Mouse (Mus musculus) mouse embryonic stem cell (cell line): ENCODE data around the gene Snx13.

Source experiments
- in situ Hi-C, 2 experiments: fragments of 300-500 bp; cut with MboI; formaldehyde crosslinking; loops; 1 replicate in 1 of 2; 3 replicates in 1 of 2; pipeline ENCODE4 v1.14.3; 2019 to 2020; ENCODE audit warnings: low sequenced_read_pairs in 2 of 2, low pct_unique_long_range_greater_than_20kb in 1 of 2, mixed read lengths in 1 of 2; ENCODE audit not compliant: unreplicated experiment in 1 of 2

Gene Snx13

DNA sequence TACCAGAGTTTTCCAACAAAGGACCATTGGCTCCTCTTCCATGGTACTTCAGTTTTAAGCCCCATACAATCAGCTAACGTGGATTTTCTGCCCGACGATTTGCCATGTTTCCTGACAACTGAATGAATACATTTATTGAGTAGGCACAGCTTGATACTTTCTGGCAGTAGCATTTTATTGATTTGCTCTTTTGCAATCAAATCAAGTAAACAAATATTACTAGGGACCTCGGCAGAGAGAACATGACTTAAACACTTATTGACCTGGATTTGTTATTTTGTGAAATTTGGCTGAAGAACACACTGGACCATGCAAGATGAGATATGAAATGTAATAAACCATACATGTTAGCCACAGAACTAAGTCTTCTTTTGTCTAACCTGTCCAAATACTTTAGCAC is 123.3 kb downstream of the Snx13 start:
- in situ Hi-C loops, result no loop called here

DNA sequence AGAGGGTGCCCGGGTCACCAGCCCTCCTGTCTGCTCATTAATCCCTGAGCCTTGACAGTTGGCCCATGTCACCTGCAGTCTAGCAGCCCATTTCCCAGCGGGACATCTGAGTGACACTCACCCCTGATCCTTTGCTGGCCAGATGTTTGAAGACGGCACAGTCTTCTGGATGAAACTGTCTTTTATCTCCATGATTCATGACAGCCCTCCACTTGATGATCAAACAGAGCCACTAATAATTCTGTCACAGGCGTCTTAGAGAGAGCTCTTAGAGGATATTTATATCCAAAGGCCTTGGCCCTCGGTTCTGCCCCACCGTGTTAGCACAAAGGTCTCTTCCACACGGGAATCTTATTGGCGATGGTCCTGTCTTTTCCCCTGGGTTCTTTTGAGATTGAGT is 129.0 kb downstream of the Snx13 start:
- in situ Hi-C loops, result loop anchor here (25.0 kb wide), 2 partner anchors 239 to 514 kb away; no protein-coding TSS in a partner anchor

DNA sequence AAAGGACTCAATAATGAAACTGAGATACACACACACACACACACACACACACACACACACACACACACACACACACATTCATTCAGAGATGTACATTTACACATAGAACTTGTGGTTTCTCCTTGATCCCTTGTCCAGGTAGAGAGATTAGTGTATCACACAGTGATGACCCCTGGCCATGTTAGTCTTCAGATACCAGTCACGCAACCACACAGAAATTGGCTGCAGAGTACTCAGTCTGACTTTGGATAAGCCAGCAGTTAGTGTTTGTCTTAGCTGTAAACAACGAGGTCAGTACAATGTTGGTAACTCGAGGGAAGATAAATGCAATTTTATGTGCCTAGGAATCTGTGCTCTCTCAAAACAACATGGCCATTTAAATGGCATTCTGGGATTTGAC is 129.6 kb downstream of the Snx13 start:
- in situ Hi-C loops, result loop anchor here (25.0 kb wide), 2 partner anchors 239 to 514 kb away; no protein-coding TSS in a partner anchor

DNA sequence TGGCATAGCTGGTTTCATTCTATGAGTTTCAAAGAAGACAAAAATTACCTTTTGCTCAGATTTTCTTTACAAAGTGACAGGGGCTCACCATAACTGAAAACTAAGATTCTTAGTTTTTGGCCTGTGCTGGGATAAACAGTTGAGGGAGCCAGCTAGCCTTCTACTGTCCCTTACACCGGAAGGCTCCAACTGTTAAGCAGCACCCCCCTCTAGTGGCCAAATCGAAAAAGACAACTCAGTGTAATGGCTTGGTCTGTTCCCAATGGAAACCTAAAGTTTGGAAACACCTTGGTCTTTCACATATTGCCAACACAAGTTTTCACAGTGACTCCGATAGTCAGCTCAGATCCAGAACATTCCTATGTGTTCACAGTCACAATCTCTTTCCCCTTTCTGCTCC is 135.7 kb downstream of the Snx13 start:
- in situ Hi-C loops, result loop anchor here (25.0 kb wide), 2 partner anchors 245 to 520 kb away; no protein-coding TSS in a partner anchor

DNA sequence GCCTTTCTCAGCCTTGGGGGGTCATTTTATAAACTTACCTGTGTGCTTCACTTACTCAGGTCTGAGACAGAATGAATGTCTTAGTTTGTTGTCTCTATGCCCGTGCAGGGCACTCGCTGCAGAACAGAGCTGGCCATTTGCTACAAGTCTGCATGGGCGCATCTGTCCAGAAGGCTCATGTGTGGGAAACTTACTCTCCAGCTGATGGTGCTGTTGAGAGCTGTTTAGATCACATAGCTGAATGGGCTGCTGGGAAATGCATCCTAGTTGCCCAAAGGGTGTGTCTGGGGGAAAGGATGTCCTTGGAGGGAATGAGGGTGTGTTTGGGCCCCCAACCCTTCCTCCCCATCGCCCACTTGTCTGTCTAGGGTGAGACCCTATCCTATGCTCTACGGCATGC is 137.3 kb downstream of the Snx13 start:
- in situ Hi-C loops, result loop anchor here (25.0 kb wide), 2 partner anchors 247 to 522 kb away; no protein-coding TSS in a partner anchor

DNA sequence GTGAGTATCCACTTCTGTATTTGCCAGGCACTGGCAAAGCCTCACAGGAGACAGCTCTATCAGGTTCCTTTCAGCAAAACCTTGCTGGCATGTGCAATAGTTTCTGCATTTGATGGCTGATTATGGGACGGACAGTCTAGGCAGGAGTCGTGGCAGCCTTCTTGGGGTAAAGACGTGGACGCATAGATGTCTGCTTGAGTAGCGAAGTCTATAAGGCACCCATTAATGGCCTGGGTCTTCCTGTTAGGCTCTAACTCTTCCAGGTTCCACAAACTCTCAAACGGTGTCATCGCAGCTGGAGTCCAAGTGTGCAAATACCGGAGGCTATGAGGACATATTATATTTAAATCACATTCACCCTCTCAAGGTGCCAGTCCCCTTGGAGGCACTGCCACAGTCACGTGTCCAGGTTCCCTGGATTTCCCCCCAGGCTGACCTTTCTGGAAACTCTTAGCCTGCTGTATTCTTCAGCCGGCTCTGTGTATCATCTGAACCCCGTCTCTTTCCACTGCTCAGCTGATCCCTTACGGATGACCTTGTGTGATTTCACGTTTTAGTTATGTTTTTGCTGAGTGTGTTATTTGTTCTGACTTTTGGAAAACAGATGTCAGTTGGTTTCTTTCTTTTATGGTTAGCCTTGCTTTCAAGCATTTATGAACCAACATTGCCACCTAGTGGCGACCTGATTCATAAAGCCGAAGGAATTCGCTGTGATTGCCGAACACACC is 144.9 kb downstream of the Snx13 start:
- in situ Hi-C loops, result loop anchor here (25.0 kb wide), 2 partner anchors 255 to 530 kb away; no protein-coding TSS in a partner anchor

DNA sequence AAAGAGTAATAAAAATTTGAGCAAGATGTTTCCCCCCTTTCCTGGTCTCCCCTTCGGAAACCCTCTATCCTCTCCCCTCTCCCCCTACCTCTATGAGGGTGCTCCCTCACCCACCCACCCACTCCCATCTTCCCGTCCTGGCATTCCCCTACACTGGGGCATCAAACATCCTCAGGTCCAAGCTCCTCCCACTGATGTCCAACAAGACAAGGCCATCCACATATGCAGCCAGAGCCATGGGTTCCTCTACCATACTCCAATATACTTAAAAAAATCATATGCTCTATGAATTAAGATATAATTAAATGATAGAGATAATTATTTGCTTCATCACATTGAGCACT is 145.4 kb downstream of the Snx13 start:
- in situ Hi-C loops, result loop anchor here (25.0 kb wide), 2 partner anchors 255 to 530 kb away; no protein-coding TSS in a partner anchor
